Mouse (Mus musculus): Measurements from ENCODE around the gene Dclk1. TPM values are rescaled to one million over a fixed set of nuclear protein-coding genes. Genes with fewer than 3 reads are reported as not detected.

Gene Dclk1
- polyA plus RNA-seq, 1 experiment from 2014 or later = 11.8 TPM

DNA sequence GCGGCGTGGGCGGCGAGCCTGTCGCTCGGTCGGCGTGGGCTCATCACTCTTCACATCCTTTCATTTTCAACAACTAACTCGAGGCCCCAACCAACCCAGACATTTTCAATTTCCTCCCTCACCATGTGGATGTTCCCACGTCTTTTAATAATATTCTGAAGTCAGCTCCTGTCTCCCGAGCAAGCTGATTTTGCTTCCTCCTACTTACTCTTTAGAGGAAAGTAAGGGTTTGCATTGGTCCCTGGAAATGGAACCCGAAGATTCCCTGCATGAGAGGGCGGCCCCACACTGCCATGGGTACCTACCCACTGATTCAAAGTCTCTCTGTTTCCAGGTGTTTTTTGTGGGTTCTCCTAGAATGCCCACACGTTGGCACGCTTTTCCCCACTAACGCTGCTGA, 300.8 kb downstream of the Dclk1 start:
- H3K4me2 ChIP-seq (ENCODE audit: low read depth, low read length) = peak overlapping the region; percentile 29
- H3K4me3 ChIP-seq (replicated peaks; ENCODE audit: low read length) = 0 out of 2 replicates have a peak overlapping the region, but pooled peaks have one; percentile 10
- 0 out of 2 replicates have a peak overlapping the region, but pooled peaks have one; percentile 16 for H3K9ac ChIP-seq (ENCODE audit: low read length)
- H3K4me1 ChIP-seq (ENCODE audit: control insufficient read depth, insufficient read depth, low read length) = peaks cover 6% of the 10 kb centered on the region; the same call in 1 of the 2 replicates
- 78% methylated on average over 16 of the region's 16 CpGs for WGBS
- H3K27me3 ChIP-seq (ENCODE audit: control insufficient read depth, insufficient read depth, low read length) = no peaks in the 10 kb centered on the region
- H3K36me3 ChIP-seq (ENCODE audit: control insufficient read depth, insufficient read depth, low read length) = no peaks in the 10 kb centered on the region
- H3K9me3 ChIP-seq (replicated peaks; ENCODE audit: control insufficient read depth, low read length) = no peaks in the 10 kb centered on the region
- no peak overlapping the region for H3K27ac ChIP-seq (ENCODE audit: low read length)
- no peak for ATAC-seq (ENCODE audit: insufficient read depth, low FRiP score)

DNA sequence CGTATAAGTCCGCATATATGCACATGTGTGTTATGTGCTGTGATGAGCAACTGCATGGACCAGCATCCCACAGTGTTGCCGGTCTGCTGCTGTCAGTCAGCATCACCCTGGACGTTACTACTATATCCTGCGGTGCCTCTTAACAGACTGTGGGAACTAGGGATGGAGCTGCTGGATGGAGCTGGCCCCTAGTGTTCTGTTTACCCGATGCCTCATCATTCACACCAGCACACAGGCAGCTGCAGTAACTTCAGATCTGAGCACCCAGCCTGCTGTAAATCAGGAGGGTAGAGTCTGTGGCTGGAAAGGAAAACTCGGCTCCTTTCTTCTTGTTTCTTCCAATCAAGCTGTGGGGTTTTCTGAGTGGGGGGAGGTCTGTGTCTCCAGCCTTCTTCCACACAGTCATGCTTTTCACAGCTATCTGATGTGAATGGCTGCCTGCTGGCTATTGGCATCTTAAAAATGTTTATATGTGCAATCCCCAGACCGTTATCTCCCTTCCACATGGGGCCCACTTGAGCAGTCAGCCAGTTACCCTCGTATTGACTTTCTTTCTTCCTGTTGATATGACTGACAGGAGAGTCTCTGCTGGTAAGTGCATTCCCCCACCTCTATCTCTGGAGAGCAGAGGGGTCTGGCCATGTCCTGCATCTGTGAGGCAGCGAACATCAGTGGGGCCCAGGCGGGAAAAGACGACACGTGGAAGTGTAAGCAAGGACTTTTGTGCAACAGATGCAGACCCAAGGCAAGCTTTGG, 301.9 kb downstream of the Dclk1 start:
- no peak overlapping the region for H3K4me3 ChIP-seq (replicated peaks; ENCODE audit: low read length)
- no peaks in the 10 kb centered on the region for H3K9me3 ChIP-seq (replicated peaks; ENCODE audit: control insufficient read depth, low read length)
- no peak overlapping the region for H3K9ac ChIP-seq (ENCODE audit: low read length)
- no peak overlapping the region for H3K27ac ChIP-seq (ENCODE audit: low read length)
- peaks cover 6% of the 10 kb centered on the region; the same call in 1 of the 2 replicates for H3K4me1 ChIP-seq (ENCODE audit: control insufficient read depth, insufficient read depth, low read length)
- H3K36me3 ChIP-seq (ENCODE audit: control insufficient read depth, insufficient read depth, low read length) = no peaks in the 10 kb centered on the region
- H3K27me3 ChIP-seq (ENCODE audit: control insufficient read depth, insufficient read depth, low read length) = no peaks in the 10 kb centered on the region
- no peak overlapping the region for H3K4me2 ChIP-seq (ENCODE audit: low read depth, low read length)
- no peak for ATAC-seq (ENCODE audit: insufficient read depth, low FRiP score)
- WGBS = 52% methylated on average over 13 of the region's 13 CpGs

DNA sequence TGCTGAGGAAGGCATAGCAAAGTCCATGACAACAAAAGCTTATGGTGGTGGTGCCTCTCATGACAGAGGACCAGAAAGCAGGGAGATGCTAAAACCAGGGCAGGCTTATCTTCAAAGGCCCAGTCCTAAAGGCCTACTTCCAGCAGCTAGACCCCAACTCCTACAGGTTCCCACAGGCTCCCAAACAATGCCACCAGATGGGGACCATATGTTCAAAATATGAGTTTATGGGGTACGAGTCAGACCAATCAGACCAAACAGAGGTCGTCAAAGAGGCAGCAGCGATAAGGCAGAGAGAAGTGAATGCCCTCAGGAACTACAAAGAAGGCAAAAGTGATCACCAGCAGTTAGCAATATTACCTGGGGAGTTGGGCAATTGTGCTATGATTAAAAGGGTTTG, 303.1 kb downstream of the Dclk1 start:
- no peaks in the 10 kb centered on the region for H3K36me3 ChIP-seq (ENCODE audit: control insufficient read depth, insufficient read depth, low read length)
- H3K27me3 ChIP-seq (ENCODE audit: control insufficient read depth, insufficient read depth, low read length) = no peaks in the 10 kb centered on the region
- H3K9ac ChIP-seq (ENCODE audit: low read length) = no peak overlapping the region
- H3K4me1 ChIP-seq (ENCODE audit: control insufficient read depth, insufficient read depth, low read length) = peaks cover 6% of the 10 kb centered on the region; the same call in 1 of the 2 replicates
- no peak overlapping the region for H3K4me3 ChIP-seq (replicated peaks; ENCODE audit: low read length)
- no peak for ATAC-seq (ENCODE audit: insufficient read depth, low FRiP score)
- no peaks in the 10 kb centered on the region for H3K9me3 ChIP-seq (replicated peaks; ENCODE audit: control insufficient read depth, low read length)
- no peak overlapping the region for H3K4me2 ChIP-seq (ENCODE audit: low read depth, low read length)
- 79% methylated on average over 3 of the region's 3 CpGs for WGBS
- no peak overlapping the region for H3K27ac ChIP-seq (ENCODE audit: low read length)

DNA sequence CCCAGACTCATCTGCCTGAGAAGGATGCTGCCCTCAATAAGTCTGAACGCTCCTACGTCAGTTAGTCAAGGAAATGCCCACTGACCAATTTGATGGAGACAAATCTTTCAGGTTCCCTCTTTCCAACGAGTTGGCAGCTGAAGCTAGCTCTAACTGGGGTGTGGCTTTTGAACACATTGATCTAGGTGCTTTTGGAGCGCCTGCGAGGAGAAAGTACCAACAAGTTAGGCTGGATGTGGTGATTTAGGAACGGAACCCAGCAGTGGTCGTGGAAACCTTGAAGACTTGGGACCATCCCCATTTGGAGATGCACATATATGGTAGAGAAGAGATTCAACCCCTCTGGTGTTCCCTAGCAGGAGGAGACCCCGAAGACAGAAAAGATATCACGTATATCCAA, 303.8 kb downstream of the Dclk1 start:
- no peak overlapping the region for H3K27ac ChIP-seq (ENCODE audit: low read length)
- 84% methylated on average over 9 of the region's 9 CpGs for WGBS
- no peaks in the 10 kb centered on the region for H3K36me3 ChIP-seq (ENCODE audit: control insufficient read depth, insufficient read depth, low read length)
- no peaks in the 10 kb centered on the region for H3K27me3 ChIP-seq (ENCODE audit: control insufficient read depth, insufficient read depth, low read length)
- H3K4me3 ChIP-seq (replicated peaks; ENCODE audit: low read length) = no peak overlapping the region
- H3K9ac ChIP-seq (ENCODE audit: low read length) = no peak overlapping the region
- H3K4me1 ChIP-seq (ENCODE audit: control insufficient read depth, insufficient read depth, low read length) = peaks cover 6% of the 10 kb centered on the region; the same call in 1 of the 2 replicates
- no peak overlapping the region for H3K4me2 ChIP-seq (ENCODE audit: low read depth, low read length)
- ATAC-seq (ENCODE audit: insufficient read depth, low FRiP score) = no peak
- H3K9me3 ChIP-seq (replicated peaks; ENCODE audit: control insufficient read depth, low read length) = no peaks in the 10 kb centered on the region

DNA sequence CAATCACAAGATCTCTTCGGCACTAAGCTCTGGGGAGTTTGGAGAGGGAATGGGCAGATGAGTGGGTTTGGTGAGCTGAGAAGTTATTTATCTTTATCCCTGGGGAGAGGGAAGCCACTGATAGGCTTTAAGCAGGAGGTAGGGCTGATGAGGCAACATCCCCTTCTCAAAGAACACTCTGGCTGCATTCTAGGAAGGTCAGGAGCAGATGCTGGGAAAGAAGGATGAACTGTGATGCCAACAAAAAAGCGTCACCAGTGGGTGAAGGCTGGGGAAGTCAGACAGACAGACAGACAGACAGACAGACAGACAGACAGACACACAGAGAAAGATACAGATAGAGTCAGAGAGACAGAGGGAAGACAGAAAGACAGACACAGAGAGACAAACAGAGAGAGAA, 304.9 kb downstream of the Dclk1 start:
- Histone ChIP-seq H3K9me3 (replicated peaks; ENCODE audit: control insufficient read depth, low read length) (no peaks in the 10 kb centered on the region), H3K4me3 (replicated peaks; ENCODE audit: low read length) (no peak overlapping the region), H3K27me3 (ENCODE audit: control insufficient read depth, insufficient read depth, low read length) (no peaks in the 10 kb centered on the region), H3K27ac (ENCODE audit: low read length) (no peak overlapping the region), H3K4me1 (ENCODE audit: control insufficient read depth, insufficient read depth, low read length) (peaks cover 6% of the 10 kb centered on the region; the same call in 1 of the 2 replicates), H3K36me3 (ENCODE audit: control insufficient read depth, insufficient read depth, low read length) (no peaks in the 10 kb centered on the region), H3K4me2 (ENCODE audit: low read depth, low read length) (no peak overlapping the region), H3K9ac (ENCODE audit: low read length) (no peak overlapping the region)
- no peak for ATAC-seq (ENCODE audit: insufficient read depth, low FRiP score)
- 62% methylated on average over 2 of the region's 2 CpGs for WGBS

DNA sequence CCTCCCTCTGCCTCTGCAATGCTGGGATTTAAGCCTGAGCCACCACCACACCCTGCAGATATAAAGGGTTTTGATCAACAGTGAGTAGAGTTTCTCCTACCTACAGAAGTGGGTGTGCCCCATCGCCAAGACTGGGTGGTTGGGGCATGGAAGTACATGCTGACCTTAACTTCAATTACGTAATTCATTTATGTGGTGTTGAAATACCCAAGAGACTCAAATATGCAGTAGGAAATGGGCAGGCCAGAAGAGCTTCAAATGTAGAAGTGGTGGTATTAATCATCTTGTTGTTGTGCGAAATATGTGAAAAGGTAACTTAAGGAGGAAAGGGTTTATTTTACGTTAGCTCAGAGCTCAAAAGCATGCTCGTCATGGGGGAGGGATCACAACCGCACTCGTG, 307.2 kb downstream of the Dclk1 start:
- no peaks in the 10 kb centered on the region for H3K27me3 ChIP-seq (ENCODE audit: control insufficient read depth, insufficient read depth, low read length)
- H3K9me3 ChIP-seq (replicated peaks; ENCODE audit: control insufficient read depth, low read length) = no peaks in the 10 kb centered on the region
- 0 out of 2 replicates have a peak, but pooled peaks cover under 1% of the 10 kb centered on the region for H3K4me1 ChIP-seq (ENCODE audit: control insufficient read depth, insufficient read depth, low read length)
- H3K4me3 ChIP-seq (replicated peaks; ENCODE audit: low read length) = no peak overlapping the region
- no peaks in the 10 kb centered on the region for H3K36me3 ChIP-seq (ENCODE audit: control insufficient read depth, insufficient read depth, low read length)
- H3K4me2 ChIP-seq (ENCODE audit: low read depth, low read length) = no peak overlapping the region
- ATAC-seq (ENCODE audit: insufficient read depth, low FRiP score) = no peak
- H3K27ac ChIP-seq (ENCODE audit: low read length) = no peak overlapping the region
- no peak overlapping the region for H3K9ac ChIP-seq (ENCODE audit: low read length)
- 75% methylated on average over 7 of the region's 7 CpGs for WGBS

DNA sequence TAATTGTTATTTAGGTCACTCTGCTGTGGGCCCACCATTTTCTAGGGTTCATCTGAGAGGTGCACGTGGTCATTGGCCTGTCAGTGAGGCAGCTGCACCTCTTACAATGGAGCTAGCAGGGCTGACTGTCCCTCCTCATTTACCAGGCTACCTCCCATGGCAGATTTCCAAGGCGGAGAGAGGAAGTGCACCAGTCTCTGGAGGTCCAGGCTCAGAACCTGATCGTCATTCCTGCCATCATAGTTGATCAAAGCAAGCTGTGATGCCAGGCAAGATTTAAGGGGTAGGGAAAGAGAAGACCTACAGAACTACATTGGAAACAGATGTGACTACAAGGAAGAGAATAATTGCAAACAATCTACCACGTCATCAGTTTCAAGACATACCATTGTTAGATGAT, 308.8 kb downstream of the Dclk1 start:
- Histone ChIP-seq H3K9me3 (replicated peaks; ENCODE audit: control insufficient read depth, low read length) (no peaks in the 10 kb centered on the region), H3K9ac (ENCODE audit: low read length) (no peak overlapping the region), H3K27ac (ENCODE audit: low read length) (no peak overlapping the region), H3K36me3 (ENCODE audit: control insufficient read depth, insufficient read depth, low read length) (no peaks in the 10 kb centered on the region), H3K4me3 (replicated peaks; ENCODE audit: low read length) (no peak overlapping the region), H3K27me3 (ENCODE audit: control insufficient read depth, insufficient read depth, low read length) (no peaks in the 10 kb centered on the region), H3K4me2 (ENCODE audit: low read depth, low read length) (no peak overlapping the region), H3K4me1 (ENCODE audit: control insufficient read depth, insufficient read depth, low read length) (no peaks in the 10 kb centered on the region)
- WGBS = 65% methylated on average over 4 of the region's 4 CpGs
- no peak for ATAC-seq (ENCODE audit: insufficient read depth, low FRiP score)

DNA sequence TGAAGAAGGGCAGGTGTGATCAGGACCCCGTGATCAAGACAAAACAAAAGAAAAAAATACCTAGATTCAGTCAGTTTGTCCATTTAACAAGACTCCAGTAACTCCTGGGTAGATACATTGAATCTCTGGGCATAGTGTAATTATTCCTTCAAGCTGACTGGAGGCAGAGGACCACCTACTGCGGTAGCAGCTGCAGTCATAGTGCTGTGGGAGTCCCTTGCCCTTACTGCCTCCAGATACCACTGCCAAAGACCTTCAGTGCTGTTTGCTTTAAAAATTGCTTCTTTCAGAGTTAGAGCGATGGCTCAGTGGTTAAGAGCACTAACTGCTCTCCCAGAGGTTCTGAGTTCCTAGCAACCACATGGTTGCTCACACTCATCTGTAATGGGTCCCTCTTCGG, 309.7 kb downstream of the Dclk1 start:
- Histone ChIP-seq H3K9me3 (replicated peaks; ENCODE audit: control insufficient read depth, low read length) (no peaks in the 10 kb centered on the region), H3K4me3 (replicated peaks; ENCODE audit: low read length) (no peak overlapping the region), H3K27me3 (ENCODE audit: control insufficient read depth, insufficient read depth, low read length) (no peaks in the 10 kb centered on the region), H3K9ac (ENCODE audit: low read length) (no peak overlapping the region), H3K4me1 (ENCODE audit: control insufficient read depth, insufficient read depth, low read length) (no peaks in the 10 kb centered on the region), H3K4me2 (ENCODE audit: low read depth, low read length) (no peak overlapping the region), H3K27ac (ENCODE audit: low read length) (no peak overlapping the region), H3K36me3 (ENCODE audit: control insufficient read depth, insufficient read depth, low read length) (no peaks in the 10 kb centered on the region)
- WGBS = 83% methylated on average over 4 of the region's 4 CpGs
- no peak for ATAC-seq (ENCODE audit: insufficient read depth, low FRiP score)

DNA sequence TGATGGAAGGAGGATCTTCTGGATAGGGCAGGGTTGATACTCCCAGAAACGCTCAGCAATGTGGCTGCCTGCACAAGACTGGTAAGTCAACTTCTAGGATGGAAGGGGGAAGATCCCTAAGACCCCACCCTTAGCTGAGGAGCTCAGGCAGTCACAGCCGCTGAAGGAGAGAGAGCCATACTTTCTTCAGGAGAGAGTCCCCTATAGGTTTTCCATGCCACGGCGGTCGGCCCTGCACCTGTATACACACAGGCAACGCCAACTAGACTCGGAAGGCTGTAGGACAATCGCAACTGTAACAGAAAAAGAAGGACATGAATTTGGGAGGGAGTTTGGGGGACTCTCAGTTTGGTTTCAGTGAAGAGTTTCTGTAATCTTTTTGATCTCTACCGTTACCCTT, 310.9 kb downstream of the Dclk1 start:
- Histone ChIP-seq H3K36me3 (ENCODE audit: control insufficient read depth, insufficient read depth, low read length) (no peaks in the 10 kb centered on the region), H3K9me3 (replicated peaks; ENCODE audit: control insufficient read depth, low read length) (no peaks in the 10 kb centered on the region), H3K4me3 (replicated peaks; ENCODE audit: low read length) (no peak overlapping the region), H3K4me2 (ENCODE audit: low read depth, low read length) (no peak overlapping the region), H3K27me3 (ENCODE audit: control insufficient read depth, insufficient read depth, low read length) (no peaks in the 10 kb centered on the region), H3K27ac (ENCODE audit: low read length) (no peak overlapping the region), H3K9ac (ENCODE audit: low read length) (no peak overlapping the region), H3K4me1 (ENCODE audit: control insufficient read depth, insufficient read depth, low read length) (no peaks in the 10 kb centered on the region)
- WGBS = 85% methylated on average over 9 of the region's 9 CpGs
- no peak for ATAC-seq (ENCODE audit: insufficient read depth, low FRiP score)
